Mouse (Mus musculus) lung, adult 2 months (tissue): Measurements from ENCODE around the gene Stpg4.

Experiments used
- CTCF ChIP-seq: fragments of 200-500 bp; IDR thresholded peaks from 2 replicates; pipeline ENCODE4 v1.5.1; 2011; ENCODE audit warnings: mild to moderate bottlenecking, low read length, control low read depth; ENCODE audit not compliant: insufficient read depth
- POLR2A ChIP-seq: fragments of 200-500 bp; IDR thresholded peaks from 2 replicates; pipeline ENCODE4 v1.6.1; 2011; ENCODE audit warnings: low read depth, mild to moderate bottlenecking, control low read depth, low read length, borderline replicate concordance; ENCODE audit errors: extremely low read depth

- TF ChIP-seq CTCF, result no peak
- no peak for TF ChIP-seq POLR2A
Measured at GRCm38 (mm10) chr17:87379160-87379624, 48.3 kb downstream of the Stpg4 start.
